In the genomic region with DNA sequence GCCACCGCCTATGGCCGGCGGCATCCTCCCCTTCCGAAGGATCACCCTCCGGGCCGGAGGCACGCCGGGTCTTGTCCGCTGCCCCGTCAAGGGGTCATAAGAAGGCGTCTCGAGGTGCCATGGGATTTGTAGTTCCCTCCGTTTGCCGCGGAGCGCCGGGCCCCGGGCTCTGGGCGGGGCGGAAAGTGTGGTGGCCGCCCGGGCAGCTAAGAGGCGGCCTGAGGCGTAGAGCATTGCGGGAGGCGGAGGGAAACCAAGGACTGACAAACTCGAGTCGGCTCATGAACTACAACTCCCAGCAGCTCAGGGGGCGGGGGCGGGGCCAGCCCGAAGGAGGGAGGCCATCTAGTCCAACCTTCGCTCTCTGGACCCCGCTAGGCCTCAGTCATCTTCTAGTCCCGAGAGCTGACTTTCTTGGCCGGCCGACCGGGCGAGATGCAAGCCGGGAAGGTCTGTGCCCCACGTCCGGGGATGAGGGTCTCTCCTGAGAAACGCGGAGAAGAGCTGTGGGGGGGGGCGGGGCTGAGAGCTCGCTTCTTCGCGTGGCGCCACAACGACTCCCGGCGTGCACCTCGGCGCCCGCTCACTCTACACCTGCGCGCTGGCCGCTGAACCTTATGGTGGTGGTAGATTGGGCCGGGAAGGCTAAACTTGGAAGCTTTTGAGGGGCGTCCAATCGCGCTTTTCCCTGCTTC, we compare ENCODE assay signal across 8 mouse cellular contexts. TPM values are rescaled to one million over a fixed set of nuclear protein-coding genes. Genes with fewer than 3 reads are reported as not detected.
DNase-seq lines count a peak whose midpoint lies in the region; ATAC-seq lines count a peak whose summit lies in the region.

TSS of gene Pomt2 (minus strand) at position 574 of the 695 bp plus-strand sequence.

- intact Hi-C loops in heart, postnatal 14 days (cut with DNase I) = loop anchor here (5.0 kb wide), 2 partner anchors 50 to 120 kb away; partner anchors contain the start of genes Ahsa1, Samd15 and Vipas39

- peak; percentile 97 for DNase-seq in ES-CJ7 (ENCODE audit: low read depth, low spot score)
- DNase-seq in cerebellum, adult 11 months = peak; percentile 93
- peak; percentile 97 for DNase-seq in forebrain, embryonic 14.5 days (ENCODE audit: low spot score)
- peak; percentile 93 to 94 for DNase-seq in heart, postnatal 14 days
- peak; percentile 94 for DNase-seq in layer of hippocampus, adult 11-12 months (ENCODE audit: low spot score)
- peak; percentile 97 for DNase-seq in lung, adult 18-20 months
- DNase-seq in testis, postnatal 14 days (ENCODE audit: low spot score) = peak; percentile 95

- peak within 1 kb of the TSS; percentile 97 for H3K27ac ChIP-seq in forebrain, embryonic 14.5 days (ENCODE audit: low read depth, low read length)
- peak within 1 kb of the TSS; percentile 100 for H3K27ac ChIP-seq in neural tube, embryonic 15.5 days (replicated peaks)

- H3K9me3 ChIP-seq in forebrain, embryonic 14.5 days (replicated peaks; ENCODE audit: control insufficient read depth, low read length) = peaks cover 5% of the 10 kb centered on the region; the same call in 1 of the 2 replicates
- H3K9me3 ChIP-seq in neural tube, embryonic 15.5 days (replicated peaks) = no peaks in the 10 kb centered on the region

- H3K4me3 ChIP-seq in forebrain, embryonic 14.5 days (ENCODE audit: low read depth, low read length) = peak within 1 kb of the TSS; percentile 82
- H3K4me3 ChIP-seq in neural tube, embryonic 15.5 days (replicated peaks) = peak within 1 kb of the TSS; percentile 100

- peaks cover 5% of the 10 kb centered on the region; the same call in 1 of the 2 replicates for H3K4me1 ChIP-seq in forebrain, embryonic 14.5 days (ENCODE audit: control insufficient read depth, insufficient read depth, low read length)
- peaks cover 26% of the 10 kb centered on the region for H3K4me1 ChIP-seq in neural tube, embryonic 15.5 days

- H3K4me2 ChIP-seq in forebrain, embryonic 14.5 days (ENCODE audit: low read length) = peak within 1 kb of the TSS; percentile 76
- peak within 1 kb of the TSS; percentile 74 for H3K4me2 ChIP-seq in neural tube, embryonic 15.5 days

- no peaks in the 10 kb centered on the region for H3K27me3 ChIP-seq in forebrain, embryonic 14.5 days (replicated peaks; ENCODE audit: control insufficient read depth, insufficient read depth, low read length)
- H3K27me3 ChIP-seq in neural tube, embryonic 15.5 days (replicated peaks) = no peaks in the 10 kb centered on the region

- no peaks in the 10 kb centered on the region for H3K36me3 ChIP-seq in forebrain, embryonic 14.5 days (ENCODE audit: control insufficient read depth, insufficient read depth, low read length)
- peaks cover 8% of the 10 kb centered on the region; the same call in 1 of the 2 replicates for H3K36me3 ChIP-seq in neural tube, embryonic 15.5 days

- H3K9ac ChIP-seq in forebrain, embryonic 14.5 days (ENCODE audit: low read length) = peak within 1 kb of the TSS; percentile 82
- peak within 1 kb of the TSS; percentile 78 for H3K9ac ChIP-seq in neural tube, embryonic 15.5 days (replicated peaks)

- peak; percentile 97 for ATAC-seq in forebrain, embryonic 14.5 days
- ATAC-seq in neural tube, embryonic 15.5 days (ENCODE audit: low FRiP score) = peak; percentile 96

- WGBS in forebrain, embryonic 14.5 days = under 1% methylated on average over 59 of the region's 61 CpGs
- WGBS in neural tube, embryonic 15.5 days = under 1% methylated on average over 60 of the region's 61 CpGs

RNA-seq across cellular contexts. Expression of gene Pomt2, which starts in this region (rescaled TPM):
- polyA plus RNA-seq in forebrain, embryonic 14.5 days (2014; fragmentation: Nextera tagmentation; extraction: Ambion mirVana) = 12.2 and 14.8 TPM in 2 replicates
- total RNA-seq in heart, postnatal 14 days (2021) = 10 to 100 TPM; 11.5 to 11.9 TPM
- 13.4 and 13.8 TPM in 2 replicates for polyA plus RNA-seq in neural tube, embryonic 15.5 days (2015; fragmentation: Nextera tagmentation; extraction: Ambion mirVana)

Comparison
In these comparisons a context has a peak if more than half of its experiments do, and no peak if none do; other contexts are left out.
1. Peak in every context shown above with its lines: DNase-seq, ATAC-seq, H3K4me3 ChIP-seq and H3K27ac ChIP-seq.